Mouse (Mus musculus): Measurements from ENCODE around the gene Chil4.
"Not testable (repeated sequence)": the region's sequence is repeated elsewhere in the genome, so short reads cannot be mapped to it uniquely, and the experiment has no call there.

Gene Chil4

GRCm38 (mm10) chr3:106219407-106219806, at the start of gene Chil4:
Gene Chil4 (minus strand): TSS chr3:106219507.
- no peak for DNase-seq

DNA sequence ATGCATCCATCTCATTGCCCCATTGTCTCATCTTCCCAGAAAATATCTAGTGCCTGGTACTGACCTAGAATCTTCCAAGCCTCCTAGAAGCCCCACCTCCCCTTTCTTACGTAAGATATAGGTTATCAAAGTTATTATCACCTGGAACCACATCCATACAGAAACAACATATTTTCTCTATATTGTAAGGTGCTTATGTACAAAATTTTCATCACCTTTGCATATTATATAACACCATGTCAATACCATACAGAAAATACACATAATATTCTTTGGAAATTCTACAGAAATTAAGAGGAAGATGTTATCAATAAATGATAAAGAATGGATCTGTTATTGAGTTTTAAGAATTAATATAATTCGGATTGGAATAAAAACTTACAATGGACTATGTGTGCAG, 46.5 kb upstream of the Chil4 start:
- DNase-seq: no peak

DNA sequence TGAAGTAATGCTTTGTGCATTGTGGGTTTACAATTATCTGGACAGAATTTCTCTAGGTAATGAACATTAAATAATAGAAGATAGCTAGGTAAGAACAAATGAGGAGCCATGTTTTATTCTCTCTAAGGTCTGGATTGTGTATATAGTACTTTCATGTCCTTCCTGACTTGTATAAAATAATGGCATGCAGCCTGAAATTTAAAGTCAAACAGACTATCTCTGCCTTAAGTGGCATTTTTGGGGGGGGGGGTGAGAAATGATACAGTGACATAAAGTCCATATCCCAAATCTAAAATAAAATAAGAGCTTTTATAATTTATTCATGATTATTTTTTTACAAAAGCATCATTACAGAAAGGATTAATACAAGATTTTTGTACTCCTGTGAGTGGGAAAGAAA, 45.5 kb upstream of the Chil4 start:
- no peak for DNase-seq

DNA sequence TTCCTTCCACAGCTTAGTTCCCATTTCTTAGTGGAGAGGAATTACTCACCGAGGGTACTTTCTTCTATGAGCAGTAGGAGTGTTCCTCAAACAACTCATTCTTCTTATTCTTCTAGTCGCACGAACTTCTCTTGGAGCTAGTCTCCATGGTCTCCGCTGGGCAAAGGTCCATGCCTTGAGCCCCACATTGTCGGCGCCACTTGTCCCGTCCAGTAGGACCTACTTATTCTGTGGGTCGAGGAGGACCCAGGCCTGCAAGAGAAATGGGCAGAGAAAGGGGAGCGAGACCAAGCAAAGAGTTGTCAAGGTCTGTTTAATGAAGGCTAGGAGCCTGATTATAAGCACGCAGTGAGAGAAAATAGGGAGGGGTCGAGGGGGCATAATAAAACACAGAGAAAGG, 37.8 kb upstream of the Chil4 start:
- DNase-seq: not testable (repeated sequence)

- no peak for DNase-seq
These were observed 33.4 kb upstream of the Chil4 start for GRCm38 (mm10) chr3:106252719-106253118.

DNA sequence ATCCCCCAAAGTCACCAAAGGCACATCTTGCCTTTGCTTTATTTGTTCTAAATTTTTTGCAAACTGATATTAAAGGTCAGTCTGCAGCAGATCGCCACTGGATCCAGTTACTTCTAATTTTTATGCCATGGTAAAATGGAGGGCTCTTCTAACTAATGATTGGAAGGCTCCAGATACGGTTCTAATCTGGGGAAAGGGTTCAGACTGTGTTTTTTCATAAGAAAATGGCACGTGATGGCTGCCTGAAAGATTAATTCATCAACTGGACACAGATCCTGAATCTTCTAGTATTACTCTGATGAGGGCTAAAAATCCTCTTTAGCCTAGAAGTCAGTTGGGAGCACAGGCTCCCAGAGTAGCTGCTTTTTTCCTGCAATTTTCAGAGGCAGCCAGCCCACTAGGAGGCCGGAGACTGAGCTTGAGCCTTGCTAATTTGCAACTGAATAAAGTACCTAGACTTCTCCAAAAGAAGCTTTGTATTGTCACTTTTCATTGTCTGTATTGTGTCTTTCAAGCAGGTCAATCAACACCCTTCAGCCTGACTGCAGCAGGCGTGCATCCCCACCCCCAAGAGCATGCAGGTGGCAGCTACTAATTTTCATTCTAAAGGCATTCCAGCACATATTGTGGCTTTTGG, 31.6 kb upstream of the Chil4 start:
- DNase-seq: not testable (repeated sequence)

DNA sequence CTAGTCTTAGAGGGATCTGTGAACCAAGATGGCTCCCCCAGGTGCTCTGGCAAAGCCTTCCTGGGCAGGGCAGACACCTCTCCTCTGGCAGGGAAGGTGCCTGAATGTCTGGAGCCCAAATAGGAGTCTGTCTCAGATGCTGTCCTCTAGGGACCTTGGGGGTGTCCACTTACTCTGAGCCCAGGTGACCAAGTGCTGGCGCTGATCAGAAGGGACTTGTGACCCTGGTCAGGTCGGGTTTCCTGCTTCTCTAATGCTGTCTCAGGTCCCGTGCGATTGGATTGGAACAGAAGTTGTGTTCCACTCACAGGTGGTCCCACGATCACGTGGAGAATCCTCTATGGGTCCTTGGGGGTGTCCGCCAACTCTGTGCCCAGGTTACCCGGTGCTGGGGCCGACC, 28.1 kb upstream of the Chil4 start:
- not testable (repeated sequence) for DNase-seq

DNA sequence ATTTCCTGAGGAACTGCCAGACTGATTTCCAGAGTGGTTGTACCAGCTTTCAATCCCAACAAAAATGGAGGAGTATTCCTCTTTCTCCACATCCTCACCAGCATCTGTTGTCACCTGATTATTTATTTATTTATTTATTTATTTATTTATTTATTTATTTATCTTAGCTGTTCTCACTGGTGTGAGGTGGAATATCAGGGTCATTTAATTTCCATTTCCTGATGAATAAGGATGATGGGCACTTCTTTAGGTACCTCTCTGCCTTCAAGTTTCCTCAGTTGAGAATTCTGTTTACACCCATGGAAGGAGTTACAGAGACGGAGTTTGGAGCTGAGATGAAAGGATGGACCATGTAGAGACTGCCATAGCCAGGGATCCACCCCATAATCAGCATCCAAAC, 20.9 kb upstream of the Chil4 start:
- not testable (repeated sequence) for DNase-seq

DNA sequence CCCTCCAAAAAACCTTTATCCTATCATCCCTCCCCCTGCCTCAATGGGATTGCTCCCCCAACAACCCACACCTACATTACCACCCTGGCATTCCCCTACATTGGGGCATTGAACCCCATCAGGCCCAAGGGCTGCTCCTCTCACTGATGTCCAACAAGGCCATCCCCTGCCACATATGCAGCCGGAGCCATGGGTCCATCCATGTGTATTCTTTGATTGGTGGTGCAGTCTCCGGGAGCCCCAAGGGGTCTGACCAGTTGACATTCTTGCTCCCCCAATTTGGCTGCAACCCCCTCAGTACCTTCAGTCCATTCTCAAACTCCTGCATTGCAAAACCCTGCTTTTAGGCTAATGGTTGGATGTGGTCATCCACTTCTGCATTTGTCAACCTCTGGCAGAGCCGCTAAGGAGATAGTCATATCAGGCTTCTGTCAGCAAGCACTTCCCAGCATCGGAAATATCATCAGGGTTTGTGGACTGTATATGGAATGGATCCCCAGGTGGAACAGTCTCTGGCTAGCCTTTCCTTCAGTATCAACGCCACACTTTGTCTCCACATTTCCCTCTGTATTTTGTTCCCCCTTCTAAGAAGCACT, 20.0 kb upstream of the Chil4 start:
- DNase-seq: no peak

DNA sequence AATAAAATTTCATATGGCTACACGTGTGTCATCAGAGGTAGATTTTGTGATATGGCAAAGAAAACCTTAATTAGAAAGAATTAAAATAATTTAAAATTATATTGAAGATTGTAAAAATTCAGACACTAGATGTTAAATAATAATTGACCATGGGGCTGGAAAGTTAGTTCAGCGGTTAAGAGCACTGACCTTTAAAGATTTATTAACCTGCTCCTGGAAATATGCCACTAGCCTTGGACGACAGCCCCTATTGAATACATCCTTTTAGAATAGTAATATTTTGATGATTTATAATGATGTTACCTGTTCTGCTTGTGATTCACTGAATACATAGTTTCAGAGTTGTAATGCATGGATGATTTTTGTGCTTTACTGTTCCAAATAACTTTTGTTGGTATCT, 4.1 kb upstream of the Chil4 start:
- not testable (repeated sequence) for DNase-seq

DNA sequence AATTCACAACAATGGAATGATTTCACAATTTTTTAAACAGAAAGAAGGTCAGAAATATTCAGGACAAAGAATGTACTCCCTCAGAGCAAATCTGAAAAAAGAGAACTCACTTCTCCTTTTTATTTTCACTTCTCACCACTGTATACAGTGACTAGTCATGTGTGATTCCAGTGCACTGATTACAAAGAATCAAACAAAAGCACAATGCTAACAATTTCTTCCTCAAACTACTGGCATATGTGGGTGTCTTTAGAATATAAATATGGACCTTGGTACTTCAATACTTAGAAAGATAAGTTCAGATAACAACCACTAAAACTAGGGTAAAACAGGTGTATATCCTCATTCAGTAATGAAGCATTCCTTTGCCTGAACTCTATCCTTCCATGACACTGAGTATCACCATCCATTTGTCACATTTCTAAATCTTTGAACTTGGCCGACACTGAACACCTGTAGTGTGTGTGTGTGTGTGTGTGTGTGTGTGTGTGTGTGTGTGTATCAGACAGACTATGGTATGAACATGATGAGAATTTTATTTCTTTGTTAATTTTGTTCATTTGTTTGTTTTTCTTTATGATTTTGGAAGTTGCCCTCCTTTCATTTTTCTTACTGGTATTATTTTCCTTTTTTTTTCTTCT, 2.4 kb upstream of the Chil4 start:
- no peak for DNase-seq

DNA sequence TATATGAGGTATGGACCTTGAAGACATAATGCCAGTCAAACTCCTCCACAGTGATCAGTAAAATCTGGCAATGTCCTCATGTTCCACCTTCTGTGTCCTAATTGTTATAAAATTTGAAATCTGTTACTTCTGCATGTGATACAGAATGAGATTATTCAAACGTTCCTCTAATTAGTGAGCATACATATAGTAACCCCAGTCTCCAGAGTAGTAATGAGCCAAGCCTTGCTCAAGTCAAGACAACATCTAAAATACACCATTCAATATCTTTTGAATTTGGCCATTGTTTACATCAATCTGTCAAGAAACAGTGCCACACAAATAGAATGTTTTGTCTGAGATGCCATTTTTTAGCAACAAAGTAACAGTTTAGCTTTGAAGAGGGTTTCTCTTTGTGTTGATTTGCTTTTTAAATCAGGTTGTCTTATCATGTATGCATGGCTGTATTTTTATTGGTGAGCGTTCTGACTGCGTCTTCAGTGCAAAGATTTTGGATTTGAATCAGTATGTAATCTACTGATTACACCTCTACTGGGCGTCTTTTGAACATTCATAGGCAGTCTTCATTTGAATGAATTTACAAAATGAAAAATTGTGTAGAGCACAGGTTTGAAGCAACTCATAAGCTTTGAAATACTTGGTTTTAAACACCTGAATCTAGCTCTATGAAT, 888 bp downstream of the Chil4 start:
- DNase-seq: not testable (repeated sequence)

DNA sequence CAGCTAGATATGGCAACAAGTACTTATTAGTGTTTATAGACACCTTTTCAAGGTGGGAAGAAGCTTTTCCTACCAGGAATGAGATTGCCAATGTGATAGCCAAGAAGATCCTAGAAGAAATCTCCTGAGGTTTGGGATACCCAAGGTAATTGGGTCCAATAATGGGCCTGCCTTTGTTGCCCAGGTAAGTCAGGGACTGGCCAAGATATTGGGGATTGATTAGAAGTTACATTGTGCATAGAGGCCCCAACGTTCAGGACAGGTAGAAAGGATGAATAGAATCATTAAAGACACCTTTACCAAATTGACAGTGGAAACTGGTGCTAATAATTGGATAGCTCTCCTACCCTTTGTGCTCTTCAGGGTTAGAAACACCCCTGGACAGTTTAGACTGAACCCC, 21.3 kb downstream of the Chil4 start:
- not testable (repeated sequence) for DNase-seq

DNA sequence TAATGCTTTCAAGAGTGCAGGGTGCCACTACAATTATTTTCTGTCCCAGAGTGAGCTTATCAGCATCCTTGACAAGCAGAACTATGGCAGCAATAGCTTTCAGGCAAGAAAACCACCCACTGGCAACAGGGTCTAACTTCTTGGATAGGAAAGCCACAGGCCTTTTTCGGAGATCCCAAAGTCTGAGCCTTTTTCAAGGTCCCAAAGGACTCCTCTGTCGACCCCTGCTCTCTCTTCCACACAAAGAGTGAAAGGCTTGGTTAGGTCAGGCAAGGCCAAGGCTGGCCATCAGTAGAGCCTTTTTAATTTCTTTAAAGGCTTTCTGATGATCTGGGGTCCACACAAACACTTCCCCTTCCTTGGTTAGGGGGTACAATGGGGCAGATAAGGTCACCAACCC, 22.1 kb downstream of the Chil4 start:
- DNase-seq: not testable (repeated sequence)

DNA sequence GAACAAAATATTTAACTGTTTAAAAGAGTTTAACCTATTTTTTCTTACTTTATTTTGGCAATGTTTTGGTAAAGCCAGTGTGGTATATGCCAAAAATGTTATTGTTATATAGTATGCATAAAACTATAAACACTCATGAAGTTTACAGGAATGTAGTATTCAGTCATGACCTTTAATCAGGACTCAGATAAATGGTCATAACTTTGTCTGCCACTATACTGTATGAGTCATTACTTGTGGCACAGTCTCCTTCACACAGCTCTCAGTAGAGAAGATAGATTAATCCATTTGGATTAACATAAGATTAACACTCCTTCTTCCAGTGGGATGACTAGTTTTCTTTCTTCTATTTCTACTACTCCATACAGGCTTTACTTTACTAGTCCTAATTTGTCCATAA, 23.0 kb downstream of the Chil4 start:
- DNase-seq: no peak

DNA sequence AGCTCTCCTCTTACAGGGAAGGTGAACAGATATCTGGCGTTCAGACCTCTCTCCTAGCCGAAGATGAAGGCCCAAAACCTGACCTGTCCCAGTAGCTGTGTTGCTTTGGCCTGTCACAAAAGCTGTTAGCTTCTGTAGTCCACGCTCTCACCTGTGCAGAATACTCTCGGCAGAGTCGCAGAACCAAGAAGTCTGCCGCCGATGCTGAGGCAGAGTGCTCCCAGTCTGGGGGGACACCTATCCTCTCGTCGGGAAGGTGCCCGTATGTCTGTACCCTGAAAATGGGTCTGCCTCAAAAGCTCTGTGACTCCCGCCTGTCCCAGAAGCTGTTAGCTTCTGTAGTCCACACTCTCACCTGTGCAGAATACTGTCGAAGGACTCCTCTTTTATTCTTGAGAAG, 23.8 kb downstream of the Chil4 start:
- DNase-seq: no peak

DNA sequence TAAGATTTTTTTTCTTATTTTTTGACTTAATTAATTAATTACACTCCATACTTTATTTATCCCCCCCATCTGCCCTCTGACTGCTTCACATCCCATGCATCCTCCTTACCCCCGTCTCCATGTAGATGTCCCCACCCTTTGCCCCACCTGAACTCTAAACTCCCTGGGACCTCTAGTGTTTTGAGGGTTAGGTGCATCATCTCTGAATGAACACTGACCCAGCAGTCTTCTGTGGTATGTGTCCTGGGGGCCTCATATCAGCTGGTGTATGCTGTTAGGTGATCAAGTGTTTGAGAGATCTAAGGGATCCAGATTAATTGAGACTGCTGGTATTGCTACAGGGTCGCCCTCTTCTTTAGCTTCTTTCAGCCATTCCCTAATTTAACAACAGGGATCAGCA, 31.3 kb downstream of the Chil4 start:
- DNase-seq: no peak

DNA sequence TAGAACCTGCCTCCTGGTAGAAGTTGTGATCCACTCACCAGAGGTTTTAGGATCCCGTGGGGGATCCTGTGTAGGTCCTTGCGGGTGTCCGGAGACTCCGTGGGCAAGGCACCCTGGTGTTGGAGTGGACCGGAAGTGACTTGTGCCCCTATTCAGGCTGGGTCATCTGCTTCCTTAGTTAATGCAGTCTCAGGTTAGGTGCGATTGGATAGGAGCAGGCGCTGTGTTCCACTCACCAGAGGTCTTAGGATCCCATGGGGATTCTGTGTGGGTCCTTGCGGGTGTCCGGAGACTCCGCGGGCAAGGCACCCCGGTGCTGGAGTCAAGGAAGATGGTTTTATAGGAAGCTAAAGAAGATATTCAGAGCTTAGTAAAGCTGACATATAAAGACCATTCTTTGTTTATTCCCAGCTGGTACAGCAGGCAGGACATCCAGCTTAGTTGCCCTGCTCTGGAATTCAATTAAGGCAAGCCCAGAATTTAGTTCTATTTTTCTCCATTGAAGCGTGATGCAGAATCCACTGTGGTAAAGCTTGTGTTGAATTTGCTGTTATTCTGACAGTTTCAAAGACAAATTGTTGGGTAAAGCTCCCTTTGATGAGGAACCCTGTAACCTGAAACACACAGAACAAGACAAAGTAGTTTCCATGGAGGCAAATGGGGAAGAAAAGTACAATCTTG, 41.7 kb downstream of the Chil4 start:
- no peak for DNase-seq

DNA sequence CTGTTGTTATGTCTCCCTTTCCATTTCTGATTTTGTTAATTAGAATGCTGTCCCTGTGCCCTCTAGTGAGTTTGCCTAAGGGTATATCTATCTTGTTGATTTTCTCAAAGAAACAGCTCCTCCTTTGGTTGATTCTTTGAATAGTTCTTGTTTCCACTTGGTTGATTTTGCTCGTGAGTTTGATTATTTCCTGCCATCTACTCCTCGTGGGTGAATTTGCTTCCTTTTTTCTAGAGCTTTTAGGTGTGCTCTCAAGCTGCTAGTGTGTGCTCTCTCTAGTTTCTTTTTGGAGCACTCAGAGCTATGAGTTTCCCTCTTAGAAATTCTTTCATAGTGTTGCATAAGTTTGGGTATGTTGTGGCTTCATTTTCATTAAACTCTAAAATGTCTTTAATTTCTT, 44.3 kb downstream of the Chil4 start:
- DNase-seq: not testable (repeated sequence)

DNA sequence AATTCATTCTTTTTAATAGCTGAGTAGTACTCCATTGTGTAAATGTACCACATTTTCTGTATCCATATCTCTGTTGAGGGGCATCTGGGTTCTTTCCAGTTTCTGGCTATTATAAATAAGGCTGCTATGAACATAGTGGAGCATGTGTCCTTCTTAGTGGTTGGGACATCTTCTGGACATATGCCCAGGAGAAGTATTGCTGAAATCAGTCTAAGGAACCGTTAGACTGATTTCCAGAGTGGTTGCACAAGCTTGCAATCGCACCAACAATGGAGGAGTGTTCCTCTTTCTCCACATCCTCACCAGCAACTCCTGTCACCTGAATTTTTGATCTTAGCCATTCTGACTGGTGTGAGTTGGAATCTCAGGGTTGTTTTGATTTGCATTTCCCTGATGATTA, 46.8 kb downstream of the Chil4 start:
- DNase-seq: not testable (repeated sequence)

DNA sequence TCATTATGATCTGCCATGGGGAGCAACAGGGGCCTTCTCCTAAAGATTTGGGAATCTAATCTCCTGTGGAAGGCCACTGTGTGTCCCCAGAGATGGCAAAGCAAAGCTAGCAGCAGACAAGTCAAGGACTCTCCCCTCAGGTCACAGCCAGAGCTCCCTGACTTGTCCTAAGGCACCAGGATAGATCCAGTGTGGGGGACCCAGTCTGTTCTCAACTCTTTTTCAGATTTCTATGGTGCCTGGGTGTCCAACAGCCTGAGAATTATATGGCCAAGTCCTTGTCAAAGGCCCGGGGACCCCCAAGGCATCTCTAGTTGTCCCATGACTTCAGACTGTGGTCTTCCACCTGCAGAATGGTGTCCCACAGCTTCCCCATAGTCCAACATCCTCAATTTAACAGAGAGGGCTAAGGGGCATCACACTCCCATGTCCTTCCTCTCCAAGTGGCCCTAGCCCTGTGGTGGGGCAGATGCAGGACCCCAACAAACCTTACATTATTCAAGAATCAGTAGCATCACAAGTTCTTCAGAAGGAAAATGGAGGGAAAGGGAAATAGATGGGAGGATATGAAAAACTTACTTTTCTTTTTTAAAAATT, 48.1 kb downstream of the Chil4 start:
- DNase-seq: no peak

DNA sequence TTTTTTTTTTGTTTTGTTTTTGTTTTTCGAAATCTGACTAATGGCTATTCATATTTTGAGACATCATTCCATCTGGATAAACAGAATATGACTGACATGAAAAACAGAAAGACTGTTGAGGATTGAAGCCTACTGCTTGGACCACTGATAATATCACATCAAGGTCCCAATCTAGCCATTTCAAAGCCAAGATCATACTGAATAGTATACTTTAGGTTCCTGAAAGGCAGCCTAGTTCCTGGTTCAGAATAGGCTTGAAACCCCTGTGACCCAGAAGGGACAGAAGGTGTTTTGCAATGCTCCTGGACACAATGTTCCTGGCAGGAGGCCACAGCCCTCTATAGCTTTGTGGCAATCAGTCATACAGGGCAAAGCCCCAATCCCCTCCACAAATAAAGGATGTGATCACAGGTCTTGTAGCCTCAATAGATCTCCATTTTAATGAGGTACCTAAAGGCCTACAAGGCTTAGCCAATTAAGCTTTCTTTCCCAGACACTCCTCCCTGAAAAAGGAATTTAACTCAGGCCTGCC, 48.7 kb downstream of the Chil4 start:
- DNase-seq: no peak

DNA sequence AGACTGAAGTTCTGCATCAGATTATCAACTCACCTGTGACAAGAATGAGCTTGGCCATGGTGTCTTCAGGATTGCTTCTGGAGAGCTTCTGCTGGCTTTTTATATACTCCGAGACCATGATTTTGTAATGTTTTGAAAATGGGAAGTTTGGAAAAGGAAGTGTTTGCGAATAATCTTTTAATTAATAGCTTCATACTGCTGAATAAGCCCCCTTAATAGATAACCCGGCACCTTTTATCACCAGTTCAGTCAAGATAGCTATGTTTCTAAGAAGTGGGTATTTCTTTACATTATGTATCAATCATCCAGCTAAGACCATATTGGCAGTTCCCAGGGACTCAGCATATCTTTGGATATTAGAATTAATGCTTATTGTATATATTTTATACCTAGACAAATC, 51.8 kb downstream of the Chil4 start, which contains the start of gene Chil3:
Gene Chil3 (minus strand): TSS at position 101 of the 400 bp plus-strand sequence.
- no peak for DNase-seq
